Mouse (Mus musculus) stomach, embryonic 14.5 days (tissue): ENCODE data around the gene Carhsp1. TPM values are rescaled to one million over a fixed set of nuclear protein-coding genes. Genes with fewer than 3 reads are reported as not detected.

Source experiments
- ATAC-seq: fragments of 200-750 bp; cut with Nextera tagmentation; 2 replicates; pipeline ENCODE4 v1.8.0; 2017; ENCODE audit warnings: low read depth, moderate TSS enrichment; ENCODE audit not compliant: insufficient number of reproducible peaks, insufficient read depth, low FRiP score
- H3K27ac ChIP-seq: fragments of 300-500 bp; sonication (generic); 2 replicates; pipeline ENCODE4 v1.5.1; 2014; ENCODE audit warnings: mild to moderate bottlenecking, low read length, moderate library complexity, mixed read lengths
- H3K27me3 ChIP-seq: fragments of 300-500 bp; sonication (generic); 2 replicates; pipeline ENCODE4 v1.6.1; 2014; ENCODE audit warnings: low read length, control low read depth, mixed read lengths; ENCODE audit not compliant: control insufficient read depth, insufficient read depth
- H3K36me3 ChIP-seq: fragments of 300-500 bp; sonication (generic); 2 replicates; pipeline ENCODE4 v1.6.1; 2014; ENCODE audit warnings: mild to moderate bottlenecking, control low read depth, low read length, moderate library complexity, mixed read lengths; ENCODE audit not compliant: control insufficient read depth, insufficient read depth
- H3K4me1 ChIP-seq: fragments of 300-500 bp; sonication (generic); 2 replicates; pipeline ENCODE4 v1.6.1; 2014; ENCODE audit warnings: low read length, control low read depth, mixed read lengths; ENCODE audit not compliant: control insufficient read depth, insufficient read depth
- H3K4me2 ChIP-seq: fragments of 300-500 bp; sonication (generic); replicated peaks from 2 replicates; pipeline ENCODE4 v1.6.1; 2014; ENCODE audit warnings: low read depth, low read length, control low read depth
- H3K4me3 ChIP-seq: fragments of 300-500 bp; sonication (generic); 2 replicates; pipeline ENCODE4 v1.5.1; 2014; ENCODE audit warnings: low read depth, low read length, control low read depth
- H3K9ac ChIP-seq: fragments of 300-500 bp; sonication (generic); replicated peaks from 2 replicates; pipeline ENCODE4 v1.6.1; 2014; ENCODE audit warnings: low read depth, mild to moderate bottlenecking, control low read depth, low read length, moderate library complexity, mixed read lengths
- H3K9me3 ChIP-seq: fragments of 300-500 bp; sonication (generic); 2 replicates; pipeline ENCODE4 v1.6.1; 2016; ENCODE audit warnings: low read depth, low read length, control low read depth; ENCODE audit not compliant: control insufficient read depth
- WGBS: fragments of 180-500 bp; shearing (Covaris S2); extraction: QIAGEN DNeasy Blood & Tissue Kit; methylation state at CpG from one replicate; pipeline ENCODE4 v1.1.7; 2014; 5-methylcytosine and 5-hydroxymethylcytosine counted together
- polyA plus RNA-seq: library from polyadenylated mRNA; unstranded; fragments of >200 nt; fragmentation: Nextera tagmentation; extraction: Ambion mirVana; gene quantifications from 2 replicates; pipeline ENCODE4 v1.2.1, GENCODE M21; 2014

Carhsp1 gene
- polyA plus RNA-seq, 1 experiment from 2014 or later: 35.3 TPM

- WGBS: 92% methylated on average over 8 of the region's 8 CpGs
Observed at GRCm38 (mm10) chr16:8699556-8699955, 27.6 kb upstream of the Carhsp1 start.

GRCm38 (mm10) chr16:8691206-8691605 is 19.3 kb upstream of the Carhsp1 start:
- Histone ChIP-seq H3K27me3 (no peaks in the 10 kb centered on the region), H3K36me3 (peaks cover 74% of the 10 kb centered on the region)

More at GRCm38 (mm10) chr16:8699556-8699955, 27.6 kb upstream of the Carhsp1 start:
- H3K4me2 ChIP-seq: no peak overlapping the region
- H3K9ac ChIP-seq: no peak overlapping the region
- H3K9me3 ChIP-seq: no peaks in the 10 kb centered on the region
- no peaks in the 10 kb centered on the region for H3K27me3 ChIP-seq
- no peak overlapping the region for H3K4me3 ChIP-seq
- no peaks in the 10 kb centered on the region for H3K4me1 ChIP-seq
- ATAC-seq: no peak
- H3K36me3 ChIP-seq: peaks cover 89% of the 10 kb centered on the region
- no peak overlapping the region for H3K27ac ChIP-seq

GRCm38 (mm10) chr16:8689979-8690656 is 18.2 kb upstream of the Carhsp1 start:
- H3K36me3 ChIP-seq: peaks cover 64% of the 10 kb centered on the region
- H3K9me3 ChIP-seq: no peaks in the 10 kb centered on the region
- H3K27me3 ChIP-seq: no peaks in the 10 kb centered on the region
- no peak for ATAC-seq
- H3K4me2 ChIP-seq: no peak overlapping the region
- 0 out of 2 replicates have a peak, but pooled peaks cover 5% of the 10 kb centered on the region for H3K4me1 ChIP-seq
- WGBS: 87% methylated on average over 11 of the region's 11 CpGs
- H3K4me3 ChIP-seq: no peak overlapping the region
- H3K9ac ChIP-seq: no peak overlapping the region
- H3K27ac ChIP-seq: no peak overlapping the region

More at GRCm38 (mm10) chr16:8691206-8691605, 19.3 kb upstream of the Carhsp1 start:
- ATAC-seq: no peak
- no peak overlapping the region for H3K9ac ChIP-seq
- H3K4me3 ChIP-seq: no peak overlapping the region
- no peak overlapping the region for H3K27ac ChIP-seq
- H3K4me2 ChIP-seq: no peak overlapping the region
- 88% methylated on average over 7 of the region's 7 CpGs for WGBS
- no peaks in the 10 kb centered on the region for H3K9me3 ChIP-seq
- 0 out of 2 replicates have a peak, but pooled peaks cover 5% of the 10 kb centered on the region for H3K4me1 ChIP-seq

GRCm38 (mm10) chr16:8687559-8688112 is 15.7 kb upstream of the Carhsp1 start:
- H3K27me3 ChIP-seq: no peaks in the 10 kb centered on the region
- no peak overlapping the region for H3K27ac ChIP-seq
- no peak overlapping the region for H3K4me2 ChIP-seq
- ATAC-seq: no peak
- no peak overlapping the region for H3K4me3 ChIP-seq
- 0 out of 2 replicates have a peak, but pooled peaks cover 5% of the 10 kb centered on the region for H3K4me1 ChIP-seq
- H3K9ac ChIP-seq: no peak overlapping the region
- peaks cover 41% of the 10 kb centered on the region for H3K36me3 ChIP-seq
- H3K9me3 ChIP-seq: no peaks in the 10 kb centered on the region

- Histone ChIP-seq H3K9ac (no peak overlapping the region), H3K4me2 (no peak overlapping the region), H3K36me3 (peaks cover 34% of the 10 kb centered on the region), H3K9me3 (no peaks in the 10 kb centered on the region), H3K27ac (no peak overlapping the region), H3K4me3 (no peak overlapping the region), H3K27me3 (no peaks in the 10 kb centered on the region), H3K4me1 (0 out of 2 replicates have a peak, but pooled peaks cover 5% of the 10 kb centered on the region)
- 66% methylated on average over 11 of the region's 11 CpGs for WGBS
- ATAC-seq: peak; percentile 76; the same call in 1 of the 2 replicates
Observed at GRCm38 (mm10) chr16:8686871-8687535, 15.0 kb upstream of the Carhsp1 start.

GRCm38 (mm10) chr16:8686121-8686870 is 14.3 kb upstream of the Carhsp1 start:
- Histone ChIP-seq H3K27ac (no peak overlapping the region), H3K9me3 (no peaks in the 10 kb centered on the region), H3K9ac (no peak overlapping the region), H3K4me3 (no peak overlapping the region), H3K4me2 (no peak overlapping the region), H3K36me3 (peaks cover 27% of the 10 kb centered on the region), H3K27me3 (no peaks in the 10 kb centered on the region), H3K4me1 (0 out of 2 replicates have a peak, but pooled peaks cover 5% of the 10 kb centered on the region)
- WGBS: 70% methylated on average over 7 of the region's 7 CpGs
- ATAC-seq: peak; percentile 7; the same call in 1 of the 2 replicates

GRCm38 (mm10) chr16:8685087-8685486 is 13.1 kb upstream of the Carhsp1 start:
- Histone ChIP-seq H3K27me3 (no peaks in the 10 kb centered on the region), H3K4me3 (no peak overlapping the region), H3K9ac (no peak overlapping the region), H3K36me3 (peaks cover 17% of the 10 kb centered on the region), H3K4me1 (0 out of 2 replicates have a peak, but pooled peaks cover 5% of the 10 kb centered on the region), H3K27ac (no peak overlapping the region), H3K9me3 (no peaks in the 10 kb centered on the region), H3K4me2 (no peak overlapping the region)
- ATAC-seq: no peak
- 58% methylated on average over 4 of the region's 4 CpGs for WGBS

- H3K4me3 ChIP-seq: no peak within 1 kb of the TSS
- H3K4me1 ChIP-seq: no peaks in the 10 kb centered on the region
- H3K27me3 ChIP-seq: no peaks in the 10 kb centered on the region
- H3K36me3 ChIP-seq: no peaks in the 10 kb centered on the region; the same call in 1 of the 2 replicates
- no peak for ATAC-seq
- H3K4me2 ChIP-seq: no peak within 1 kb of the TSS
- 76% methylated on average over 5 of the region's 5 CpGs for WGBS
- no peak within 1 kb of the TSS for H3K9ac ChIP-seq
- H3K9me3 ChIP-seq: no peaks in the 10 kb centered on the region
- no peak within 1 kb of the TSS for H3K27ac ChIP-seq
Observed at GRCm38 (mm10) chr16:8680470-8680869, 8.5 kb upstream of the Carhsp1 start, which contains the start of gene Gm5767. Gm5767 (plus strand) TSS chr16:8680770.
